In the genomic region with DNA sequence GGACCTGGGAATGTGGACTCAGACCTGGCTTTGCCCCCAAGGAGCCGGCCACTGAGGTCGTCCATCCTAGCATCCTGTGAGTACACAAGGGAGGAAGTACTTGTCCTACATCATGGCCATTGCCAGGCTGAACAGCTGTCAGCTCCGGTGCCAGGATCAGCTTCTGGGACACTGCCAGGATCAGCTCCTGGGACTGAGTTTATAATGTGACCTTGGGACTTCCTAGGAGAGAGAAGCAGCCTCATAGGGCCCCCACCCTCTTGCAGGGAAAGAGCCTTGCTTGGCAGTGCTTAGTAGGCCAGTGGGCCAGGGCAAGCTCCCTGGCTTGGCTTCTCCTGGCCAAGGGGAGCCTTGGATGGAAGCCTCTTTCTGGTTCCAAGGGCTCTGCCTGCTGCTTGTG, we compare ENCODE assay signal across 10 mouse cellular contexts.
A peak's percentile ranks its signal among the peaks of the same experiment; 100 is the strongest.
DNase-seq lines count a peak whose midpoint lies in the region; ATAC-seq lines count a peak whose summit lies in the region.
"Had no signal": no experiment of that assay in that cellular context is flagged by ENCODE, and none has a peak within 500 bp of the region (broad histone marks: within the 10 kb centered on the region; RNA-seq: fewer than 3 reads in every experiment).

No protein-coding gene starts in this region.

- peaks cover 41% of the 10 kb centered on the region for H3K4me1 ChIP-seq in heart, embryonic 10.5 days
- peaks cover 48% of the 10 kb centered on the region for H3K4me1 ChIP-seq in lung, embryonic 15.5 days

- H3K36me3 ChIP-seq in heart, embryonic 10.5 days = peaks cover 58% of the 10 kb centered on the region
- H3K36me3 ChIP-seq in lung, embryonic 15.5 days = peaks cover 23% of the 10 kb centered on the region

- no peak overlapping the region for H3K4me3 ChIP-seq in heart, embryonic 10.5 days
- H3K4me3 ChIP-seq in lung, embryonic 15.5 days = no peak overlapping the region
- H3K4me3 ChIP-seq: limb, embryonic 12.5 days; midbrain, embryonic 12.5 days had no signal

- no peak for ATAC-seq in lung, embryonic 15.5 days (ENCODE audit: borderline replicate concordance, extremely low read depth, low FRiP score, low TSS enrichment)

- DNase-seq in heart, adult 18-20 months = peak; percentile 62 to 72
- DNase-seq in heart, embryonic 10.5 days (ENCODE audit: low spot score) = no peak
- DNase-seq in adrenal gland, adult 8-10 months = peak; percentile 80
- DNase-seq in gastrocnemius, postnatal 10 days = peak; percentile 71
- DNase-seq in layer of hippocampus, postnatal 25 days (ENCODE audit: extremely low spot score in 1 of 2, low spot score in 1 of 2) = no peak
- DNase-seq in thymus, postnatal 25 days = no peak
- DNase-seq in c-Kit-positive CD71-positive TER-119-positive erythroid progenitor cells, embryonic 14.5 days (ENCODE audit: low spot score) = no peak

- 85% methylated on average over 3 of the region's 3 CpGs for WGBS in heart, embryonic 10.5 days
- 48% methylated on average over 3 of the region's 3 CpGs for WGBS in lung, embryonic 15.5 days

- H3K4me2 ChIP-seq in lung, embryonic 15.5 days = no peak overlapping the region
- H3K4me2 ChIP-seq: limb, embryonic 12.5 days; midbrain, embryonic 12.5 days had no signal

- H3K27me3 ChIP-seq in heart, embryonic 10.5 days (ENCODE audit: insufficient read depth, poor library complexity, severe bottlenecking) = no peaks in the 10 kb centered on the region
- no peaks in the 10 kb centered on the region for H3K27me3 ChIP-seq in lung, embryonic 15.5 days
- H3K27me3 ChIP-seq: limb, embryonic 12.5 days; midbrain, embryonic 12.5 days had no signal

- H3K27ac ChIP-seq in heart, embryonic 10.5 days = no peak overlapping the region
- peak overlapping the region; percentile 74 for H3K27ac ChIP-seq in lung, embryonic 15.5 days
- H3K27ac ChIP-seq: limb, embryonic 12.5 days; midbrain, embryonic 12.5 days had no signal

- H3K9me3 ChIP-seq in heart, embryonic 10.5 days = no peaks in the 10 kb centered on the region
- no peaks in the 10 kb centered on the region for H3K9me3 ChIP-seq in lung, embryonic 15.5 days
- H3K9me3 ChIP-seq: limb, embryonic 12.5 days; midbrain, embryonic 12.5 days had no signal

- H3K9ac ChIP-seq in lung, embryonic 15.5 days = no peak overlapping the region
- H3K9ac ChIP-seq: limb, embryonic 12.5 days; midbrain, embryonic 12.5 days had no signal

Comparison
In these comparisons a context has a peak if more than half of its experiments do, and no peak if none do; other contexts are left out.
1. DNase-seq: peak in heart, adult 18-20 months (2 of 2), adrenal gland, adult 8-10 months (single experiment) and gastrocnemius, postnatal 10 days (single experiment); none in heart, embryonic 10.5 days (single experiment), layer of hippocampus, postnatal 25 days (0 of 2), thymus, postnatal 25 days (single experiment) and c-Kit-positive CD71-positive TER-119-positive erythroid progenitor cells, embryonic 14.5 days (single experiment).